Mouse (Mus musculus) intestine, postnatal 0 days (tissue): ENCODE results near the gene Fhod1. TPM values are rescaled to one million over a fixed set of nuclear protein-coding genes. Genes with fewer than 3 reads are reported as not detected.

Source experiments
- ATAC-seq: fragments of 200-750 bp; cut with Nextera tagmentation; 2 replicates; pipeline ENCODE4 v1.8.0; 2017; ENCODE audit warnings: mild to moderate bottlenecking, moderate TSS enrichment, moderate library complexity
- H3K27ac ChIP-seq: fragments of 300-500 bp; sonication (generic); 2 replicates; pipeline ENCODE4 v1.5.1; 2014; ENCODE audit warnings: mild to moderate bottlenecking, low read depth, low read length, moderate library complexity
- H3K27me3 ChIP-seq: fragments of 300-500 bp; sonication (generic); replicated peaks from 2 replicates; pipeline ENCODE4 v1.6.1; 2014; ENCODE audit warnings: low read length, mixed read lengths; ENCODE audit not compliant: control insufficient read depth, insufficient read depth
- H3K36me3 ChIP-seq: fragments of 300-500 bp; sonication (generic); 2 replicates; pipeline ENCODE4 v1.6.1; 2014; ENCODE audit warnings: mild to moderate bottlenecking, moderate library complexity; ENCODE audit not compliant: control insufficient read depth, insufficient read depth
- H3K4me1 ChIP-seq: fragments of 300-500 bp; sonication (generic); replicated peaks from 2 replicates; pipeline ENCODE4 v1.6.1; 2014; ENCODE audit warnings: antibody characterized with exemption, low read length, mixed read lengths; ENCODE audit not compliant: control insufficient read depth, insufficient read depth
- H3K4me2 ChIP-seq: fragments of 300-500 bp; sonication (generic); replicated peaks from 2 replicates; pipeline ENCODE4 v1.6.1; 2014; ENCODE audit warnings: low read depth, mild to moderate bottlenecking, moderate library complexity
- H3K4me3 ChIP-seq: fragments of 300-500 bp; sonication (generic); 2 replicates; pipeline ENCODE4 v1.5.1; 2014; ENCODE audit warnings: low read depth, low read length
- H3K9ac ChIP-seq: fragments of 300-500 bp; sonication (generic); 2 replicates; pipeline ENCODE4 v1.6.1; 2014; ENCODE audit warnings: mild to moderate bottlenecking, low read depth, low read length
- H3K9me3 ChIP-seq: fragments of 300-500 bp; sonication (generic); 2 replicates; pipeline ENCODE4 v1.6.1; 2016; ENCODE audit warnings: mixed run types; ENCODE audit not compliant: control insufficient read depth
- CTCF ChIP-seq: sonication (generic); IDR thresholded peaks from 2 replicates; pipeline ENCODE4 v1.5.1; 2016; ENCODE audit warnings: low read depth, mild to moderate bottlenecking, control low read depth, antibody characterized with exemption, moderate library complexity
- WGBS: fragments of 180-500 bp; shearing (Covaris S2); extraction: QIAGEN DNeasy Blood & Tissue Kit; methylation state at CpG from one replicate; pipeline ENCODE4 v1.1.7; 2014; 5-methylcytosine and 5-hydroxymethylcytosine counted together
- polyA plus RNA-seq: library from polyadenylated mRNA; unstranded; fragments of >200 nt; fragmentation: Nextera tagmentation; extraction: Ambion mirVana; gene quantifications from 2 replicates; pipeline ENCODE4 v1.2.1, GENCODE M21; 2015

Fhod1 gene
- polyA plus RNA-seq, 1 experiment from 2014 or later, result 1.3 TPM

- 84% methylated on average over 15 of the region's 15 CpGs for WGBS
- Histone ChIP-seq H3K4me2 (no peak overlapping the region), H3K27ac (no peak overlapping the region), H3K4me1 (peaks cover 4% of the 10 kb centered on the region; the same call in 1 of the 2 replicates), H3K9me3 (no peaks in the 10 kb centered on the region), H3K27me3 (no peaks in the 10 kb centered on the region), H3K36me3 (peaks cover 65% of the 10 kb centered on the region), H3K4me3 (no peak overlapping the region), H3K9ac (no peak overlapping the region)
- no peak for ATAC-seq
- no peak for TF ChIP-seq CTCF
Measured at GRCm38 (mm10) chr8:105309142-105309847, 38.5 kb downstream of the Fhod1 start.

- Histone ChIP-seq H3K27ac (no peak overlapping the region), H3K36me3 (peaks cover 62% of the 10 kb centered on the region), H3K4me3 (no peak overlapping the region), H3K4me2 (no peak overlapping the region), H3K4me1 (peaks cover 4% of the 10 kb centered on the region; the same call in 1 of the 2 replicates), H3K9me3 (no peaks in the 10 kb centered on the region), H3K9ac (no peak overlapping the region), H3K27me3 (no peaks in the 10 kb centered on the region)
- ATAC-seq, result no peak
- WGBS, result 92% methylated on average over 10 of the region's 10 CpGs
- TF ChIP-seq CTCF, result no peak
Measured at GRCm38 (mm10) chr8:105308428-105308827, 39.3 kb downstream of the Fhod1 start.

- Histone ChIP-seq H3K9me3 (no peaks in the 10 kb centered on the region), H3K4me3 (no peak overlapping the region), H3K4me2 (no peak overlapping the region), H3K4me1 (peaks cover 4% of the 10 kb centered on the region; the same call in 1 of the 2 replicates), H3K36me3 (peaks cover 58% of the 10 kb centered on the region), H3K9ac (no peak overlapping the region), H3K27me3 (no peaks in the 10 kb centered on the region), H3K27ac (no peak overlapping the region)
- no peak for ATAC-seq
- 94% methylated on average over 13 of the region's 13 CpGs for WGBS
- TF ChIP-seq CTCF, result no peak
Measured at GRCm38 (mm10) chr8:105307670-105308069, 40.1 kb downstream of the Fhod1 start.

DNA sequence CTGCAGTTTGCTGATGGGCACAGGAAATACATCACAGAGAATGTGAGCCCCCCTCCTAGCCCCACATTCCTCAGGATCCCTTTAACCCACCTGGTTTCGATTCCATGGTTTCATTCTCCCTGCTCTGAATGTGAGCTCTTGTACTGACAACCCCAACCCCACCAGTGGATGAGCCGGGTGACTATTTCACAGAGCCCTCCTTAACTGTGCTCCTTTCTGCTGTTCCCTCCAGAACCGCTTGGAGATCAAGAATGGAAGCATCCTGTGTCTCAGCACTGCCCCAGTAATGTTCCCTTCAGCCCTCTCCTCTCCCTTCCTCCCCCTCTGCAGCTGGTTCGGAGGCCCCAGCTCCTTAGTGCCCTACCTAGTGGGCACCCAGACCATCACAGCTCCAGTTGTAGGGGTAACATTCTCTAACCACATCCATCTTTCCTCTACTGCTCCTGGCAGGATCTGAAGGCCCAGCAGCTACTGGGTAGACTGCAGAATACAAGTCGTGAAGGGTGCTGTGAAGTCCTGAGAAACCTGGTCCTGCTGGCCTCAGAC, 41.5 kb downstream of the Fhod1 start:
- Histone ChIP-seq H3K27ac (peak overlapping the region; percentile 91; the same call in 1 of the 2 replicates), H3K4me2 (peak overlapping the region; percentile 82), H3K9me3 (no peaks in the 10 kb centered on the region), H3K4me1 (peaks cover 4% of the 10 kb centered on the region; the same call in 1 of the 2 replicates), H3K4me3 (peak overlapping the region; percentile 46), H3K9ac (peak overlapping the region; percentile 65), H3K27me3 (no peaks in the 10 kb centered on the region), H3K36me3 (peaks cover 62% of the 10 kb centered on the region)
- TF ChIP-seq CTCF, result peak; percentile 26
- WGBS, result 22% methylated on average over 5 of the region's 5 CpGs
- ATAC-seq, result no peak

- Histone ChIP-seq H3K27me3 (no peaks in the 10 kb centered on the region), H3K4me3 (peak within 1 kb of the TSS; percentile 46), H3K9me3 (no peaks in the 10 kb centered on the region), H3K9ac (peak within 1 kb of the TSS; percentile 65), H3K36me3 (peaks cover 65% of the 10 kb centered on the region), H3K4me2 (peak within 1 kb of the TSS; percentile 82), H3K4me1 (peaks cover 4% of the 10 kb centered on the region; the same call in 1 of the 2 replicates), H3K27ac (peak within 1 kb of the TSS; percentile 91)
- TF ChIP-seq CTCF, result peak; percentile 32
- 3% methylated on average over 29 of the region's 30 CpGs for WGBS
- ATAC-seq, result peak; percentile 96
Measured at GRCm38 (mm10) chr8:105305211-105306145, 42.3 kb downstream of the Fhod1 start, which contains the start of gene Elmo3. Elmo3 (plus strand) TSS chr8:105305601.
